Mouse (Mus musculus) adrenal gland, postnatal 0 days (tissue): Measurements from ENCODE around the gene Pygm. TPM values are rescaled to one million over a fixed set of nuclear protein-coding genes. Genes with fewer than 3 reads are reported as not detected.

Source experiments
- microRNA-seq: library from miRNA; unstranded; fragments of <30 nt; microRNA quantifications from one replicate; pipeline ENCODE4, GENCODE M21; 2016; ENCODE audit warnings: borderline replicate concordance; ENCODE audit not compliant: insufficient number of aligned reads
- polyA plus RNA-seq: library from polyadenylated mRNA; unstranded; fragments of >200 nt; fragmentation: Nextera tagmentation; extraction: Ambion mirVana; gene quantifications from 2 replicates; pipeline ENCODE4 v1.2.1, GENCODE M21; 2015

Gene Pygm
- 31.1 and 68.3 TPM in 2 replicates for polyA plus RNA-seq

GRCm38 (mm10) chr19:6384128-6384527 lies at the start of gene Pygm:
TSS of gene Pygm (plus strand) at chr19:6384399.

GRCm38 (mm10) chr19:6334673-6335457 lies 49.3 kb upstream of the Pygm start, which contains the start of gene Men1:
TSS of gene Men1 (plus strand) at chr19:6334979.

DNA sequence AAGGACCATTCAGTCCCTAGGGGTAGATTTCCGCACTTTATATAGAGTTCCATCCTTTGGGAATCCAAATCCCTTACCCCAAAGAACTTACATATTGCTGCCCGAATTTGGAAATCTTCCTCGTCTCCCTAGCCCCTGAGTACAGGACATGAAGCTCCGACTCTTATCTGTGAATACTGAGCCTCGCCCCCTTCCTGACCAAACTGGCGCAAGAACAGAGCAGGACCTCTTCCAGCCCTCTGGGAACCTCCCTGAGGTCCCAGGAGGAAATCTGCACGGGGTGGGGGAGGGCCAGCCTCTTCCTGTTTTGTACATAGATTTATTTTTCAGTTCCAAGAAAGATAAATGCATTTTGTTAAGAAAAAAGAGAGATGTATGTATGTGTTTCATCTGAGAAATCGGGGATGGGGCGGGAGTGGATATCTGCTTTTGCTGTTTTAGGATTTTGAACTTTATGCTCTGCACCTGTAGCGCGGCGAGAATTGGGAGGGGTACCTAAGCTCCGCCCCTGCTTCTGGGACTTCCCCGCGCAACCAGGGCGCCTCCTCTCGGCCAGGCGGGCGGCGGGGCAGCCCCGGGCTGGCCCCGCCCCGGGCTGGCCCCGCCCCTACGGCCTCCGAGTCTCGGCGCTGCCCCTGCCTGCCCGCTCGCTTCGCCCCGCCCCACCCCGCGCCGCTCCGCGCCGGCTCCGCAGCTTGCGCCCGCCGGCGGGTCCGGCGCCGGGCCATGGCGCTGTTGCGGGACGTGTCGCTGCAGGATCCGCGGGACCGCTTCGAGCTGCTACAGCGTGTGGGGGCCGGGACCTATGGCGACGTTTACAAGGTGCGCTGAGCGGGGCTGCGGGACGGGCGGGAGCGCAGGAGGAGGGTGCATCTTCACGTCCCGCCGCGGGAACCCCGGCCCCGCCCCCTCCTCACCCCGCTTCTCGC lies 43.4 kb upstream of the Pygm start, which contains the start of gene Map4k2:
Map4k2 (plus strand) TSS at position 612 of the 929 bp plus-strand sequence.

GRCm38 (mm10) chr19:6363411-6364240 lies 20.6 kb upstream of the Pygm start, which contains the start of gene Sf1:
TSS of gene Sf1 (plus strand) at chr19:6363690.

GRCm38 (mm10) chr19:6399285-6400095 lies 15.3 kb downstream of the Pygm start, which contains the start of gene Rasgrp2:
TSS of gene Rasgrp2 (plus strand) at chr19:6399340.

GRCm38 (mm10) chr19:6418233-6418879 lies 34.2 kb downstream of the Pygm start, which contains the start of gene Nrxn2:
TSS of gene Nrxn2 (plus strand) at chr19:6418731.

Small RNA genes within 50 kb of the gene (microRNA-seq; reads per million reads assigned to microRNA genes)
- not detected for gene Mir6989

Other genes with a start within 250 kb of the Pygm start
- 0.47 and 0.60 TPM in 2 replicates for gene Batf2, start 243.4 kb upstream of the Pygm start, polyA plus RNA-seq
- 101 and 106 TPM in 2 replicates for gene Arl2, start 242.9 kb upstream of the Pygm start, polyA plus RNA-seq
- gene Majin, start 200.0 kb upstream of the Pygm start, polyA plus RNA-seq = 0.46 and 0.73 TPM in 2 replicates
- gene Gpha2, start 158.0 kb upstream of the Pygm start, polyA plus RNA-seq = 148 and 158 TPM in 2 replicates
- 41.5 and 44.1 TPM in 2 replicates for gene Ppp2r5b, start 148.5 kb upstream of the Pygm start, polyA plus RNA-seq
- 5.9 and 10.4 TPM in 2 replicates for gene Atg2a, start 142.7 kb upstream of the Pygm start, polyA plus RNA-seq
- gene Ehd1, start 107.7 kb upstream of the Pygm start, polyA plus RNA-seq = 54.1 and 63.1 TPM in 2 replicates
- gene Cdc42bpg, start 77.9 kb upstream of the Pygm start, polyA plus RNA-seq = 0.41 and 0.68 TPM in 2 replicates
- 30.4 and 42.3 TPM in 2 replicates for gene Men1, start 49.4 kb upstream of the Pygm start, polyA plus RNA-seq
- 9.9 and 12.8 TPM in 2 replicates for gene Map4k2, start 43.3 kb upstream of the Pygm start, polyA plus RNA-seq
- 57.7 and 73.4 TPM in 2 replicates for gene Sf1, start 20.7 kb upstream of the Pygm start, polyA plus RNA-seq
- gene Rasgrp2, start 14.9 kb downstream of the Pygm start, polyA plus RNA-seq = 51.9 and 104 TPM in 2 replicates
- gene Nrxn2, start 34.3 kb downstream of the Pygm start, polyA plus RNA-seq = 5.9 and 8.9 TPM in 2 replicates
- 0.14 TPM in 1 of 2 replicates, not detected in the other for gene Slc22a12, start 158.6 kb downstream of the Pygm start, polyA plus RNA-seq